ENCODE assay signal across 8 mouse cellular contexts in the genomic region with DNA sequence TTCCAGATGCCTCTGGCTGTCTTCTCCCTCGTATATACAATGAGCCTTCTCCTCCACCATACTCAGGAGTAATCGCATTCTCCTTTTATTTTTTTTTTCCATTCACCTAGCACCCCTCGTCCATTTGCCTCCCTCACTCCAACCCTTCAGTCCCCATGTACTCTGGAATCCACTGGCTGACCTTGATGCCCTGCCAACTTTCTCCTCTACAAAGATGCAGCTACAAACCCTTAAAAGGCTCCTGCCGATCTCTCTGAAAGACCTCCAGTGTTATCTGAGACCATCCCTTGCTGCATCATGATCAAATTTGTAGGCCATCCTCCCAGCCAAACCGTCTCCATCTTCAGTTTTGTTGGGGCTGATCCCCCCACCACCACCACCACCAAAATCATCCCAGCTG.
"Had no signal": no experiment of that assay in that cellular context is flagged by ENCODE, and none has a peak within 500 bp of the region (broad histone marks: within the 10 kb centered on the region; RNA-seq: fewer than 3 reads in every experiment).

No protein-coding gene starts in this region.

- DNase-seq: kidney, adult 8-10 months; lung, embryonic 14.5 days; lung, postnatal 10 days; lung, postnatal 4 days; midbrain, embryonic 14.5 days; right cerebral cortex, adult 18-20 months; right cerebral cortex, postnatal 25 days had no signal

- ATAC-seq: liver, embryonic 12.5 days had no signal
